Mouse (Mus musculus) spleen, postnatal 0 days (tissue): ENCODE measurements around the gene Mroh2a. TPM values are rescaled to one million over a fixed set of nuclear protein-coding genes. Genes with fewer than 3 reads are reported as not detected.

ENCODE experiments used
- polyA plus RNA-seq: library from polyadenylated mRNA; unstranded; fragments of >200 nt; fragmentation: Nextera tagmentation; extraction: Ambion mirVana; gene quantifications from 2 replicates; pipeline ENCODE4 v1.2.1, GENCODE M21; 2015

The Mroh2a gene
- 0.69 and 0.73 TPM in 2 replicates for polyA plus RNA-seq

GRCm38 (mm10) chr1:88226670-88227379 lies at the start of gene Mroh2a:
Gene Mroh2a (plus strand): TSS chr1:88226986.

GRCm38 (mm10) chr1:88200456-88200855 lies 26.3 kb upstream of the Mroh2a start, which contains the start of gene Ugt1a2:
Gene Ugt1a2 (plus strand): TSS chr1:88200601.

GRCm38 (mm10) chr1:88205294-88205922 lies 21.4 kb upstream of the Mroh2a start, which contains the start of gene Dnajb3:
Gene Dnajb3 (minus strand): TSS chr1:88205782.

GRCm38 (mm10) chr1:88211812-88212211 lies 15.0 kb upstream of the Mroh2a start, which contains the start of gene Ugt1a1:
Gene Ugt1a1 (plus strand): TSS chr1:88211959.

GRCm38 (mm10) chr1:88277098-88277817 lies 50.5 kb downstream of the Mroh2a start, which contains the start of the genes Hjurp and Trpm8:
Gene Hjurp (minus strand): TSS chr1:88277633.
Gene Trpm8 (plus strand): TSS chr1:88277661.

Other genes with a start within 250 kb of the Mroh2a start
- 7.0 and 10.0 TPM in 2 replicates for gene Usp40, start 218.4 kb upstream of the Mroh2a start, polyA plus RNA-seq
- gene Ugt1a10, start 171.6 kb upstream of the Mroh2a start, polyA plus RNA-seq: not detected in 2 replicates
- not detected in 2 replicates for gene Ugt1a9, start 156.2 kb upstream of the Mroh2a start, polyA plus RNA-seq
- gene Ugt1a8, start 139.2 kb upstream of the Mroh2a start, polyA plus RNA-seq: not detected in 2 replicates
- 7.3 and 9.5 TPM in 2 replicates for gene Ugt1a7c, start 131.9 kb upstream of the Mroh2a start, polyA plus RNA-seq
- gene Ugt1a6b, start 123.7 kb upstream of the Mroh2a start, polyA plus RNA-seq: 0.33 and 0.45 TPM in 2 replicates
- gene Ugt1a6a, start 92.2 kb upstream of the Mroh2a start, polyA plus RNA-seq: 3.0 and 5.0 TPM in 2 replicates
- gene Ugt1a5, start 61.0 kb upstream of the Mroh2a start, polyA plus RNA-seq: 0.11 TPM in 1 of 2 replicates, not detected in the other
- 0.05 and 0.40 TPM in 2 replicates for gene Ugt1a2, start 26.4 kb upstream of the Mroh2a start, polyA plus RNA-seq
- 13.2 and 15.6 TPM in 2 replicates for gene Dnajb3, start 21.2 kb upstream of the Mroh2a start, polyA plus RNA-seq
- 0.25 and 0.57 TPM in 2 replicates for gene Ugt1a1, start 15.0 kb upstream of the Mroh2a start, polyA plus RNA-seq
- gene Hjurp, start 50.6 kb downstream of the Mroh2a start, polyA plus RNA-seq: 76.6 and 78.0 TPM in 2 replicates
- not detected in 2 replicates for gene Trpm8, start 50.7 kb downstream of the Mroh2a start, polyA plus RNA-seq
- gene Spp2, start 180.0 kb downstream of the Mroh2a start, polyA plus RNA-seq: 0.25 and 0.43 TPM in 2 replicates